Mouse (Mus musculus) testis, adult 2 months (tissue): ENCODE results near the gene Flvcr1.

ENCODE experiments used
- CTCF ChIP-seq: fragments of 200-500 bp; IDR thresholded peaks from 2 replicates; pipeline ENCODE4 v1.5.1; 2012; ENCODE audit warnings: low read depth, mild to moderate bottlenecking, inconsistent platforms, low read length, moderate library complexity; ENCODE audit not compliant: control insufficient read depth, insufficient read depth, insufficient replicate concordance
- POLR2A ChIP-seq: fragments of 200-500 bp; IDR thresholded peaks from 2 replicates; pipeline ENCODE4 v1.6.1; 2012; ENCODE audit warnings: low read depth, mild to moderate bottlenecking, inconsistent platforms, low read length, moderate library complexity; ENCODE audit not compliant: control insufficient read depth

- TF ChIP-seq POLR2A: no peak
- no peak for TF ChIP-seq CTCF
These were observed 37.7 kb upstream of the Flvcr1 start for GRCm38 (mm10) chr1:191063700-191064099.
